Mouse (Mus musculus) kidney, postnatal 14 days (tissue): Measurements from ENCODE around the gene Magi2.
"Not testable (repeated sequence)": the region's sequence is repeated elsewhere in the genome, so short reads cannot be mapped to it uniquely, and the experiment has no call there.

ENCODE experiments used
- DNase-seq: peaks from one replicate; pipeline ENCODE4 v3.0.0; 2022; ENCODE audit warnings: mixed read lengths

Magi2 gene

GRCm38 (mm10) chr5:19226866-19227243 lies at the start of gene Magi2:
Gene Magi2, plus strand, starts transcription at chr5:19227036.
- no peak for DNase-seq

GRCm38 (mm10) chr5:19178594-19178993 lies 48.2 kb upstream of the Magi2 start:
- DNase-seq: no peak

DNA sequence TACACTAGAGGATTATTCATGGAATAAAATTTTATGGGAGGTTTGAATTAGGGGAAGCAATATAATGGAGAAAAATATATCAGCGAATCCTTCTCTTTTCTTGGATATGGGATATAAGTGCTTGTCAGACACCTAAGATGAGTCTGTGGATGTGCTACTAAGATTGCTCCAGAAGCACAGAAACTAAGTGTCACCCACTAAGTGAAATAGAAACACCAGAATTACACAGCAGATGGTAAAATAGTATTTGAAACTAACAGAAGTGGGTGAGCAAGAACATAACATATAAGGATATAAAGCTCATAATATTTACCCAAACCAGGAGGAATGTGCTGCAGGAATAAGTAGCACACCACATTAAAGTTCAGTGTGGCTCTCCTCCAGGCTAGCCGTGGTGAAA lies 40.7 kb upstream of the Magi2 start:
- no peak for DNase-seq

- no peak for DNase-seq
Observed at GRCm38 (mm10) chr5:19211665-19212064, 15.2 kb upstream of the Magi2 start.

GRCm38 (mm10) chr5:19226144-19226865 lies 531 bp upstream of the Magi2 start:
- DNase-seq: peak; percentile 80

DNA sequence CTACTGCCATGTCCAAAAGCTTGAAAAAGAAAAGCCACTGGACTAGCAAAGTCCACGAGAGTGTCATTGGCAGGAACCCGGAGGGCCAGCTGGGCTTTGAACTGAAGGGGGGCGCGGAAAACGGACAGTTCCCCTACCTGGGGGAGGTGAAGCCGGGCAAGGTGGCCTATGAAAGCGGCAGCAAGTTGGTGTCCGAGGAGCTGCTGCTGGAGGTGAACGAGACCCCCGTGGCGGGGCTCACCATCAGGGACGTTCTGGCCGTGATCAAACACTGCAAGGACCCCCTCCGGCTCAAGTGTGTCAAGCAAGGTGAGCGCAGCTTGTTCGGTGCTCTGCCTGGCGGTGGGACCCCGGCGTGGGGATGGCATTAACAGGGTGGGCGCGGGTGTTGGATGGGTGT lies 445 bp downstream of the Magi2 start:
- peak; percentile 6 for DNase-seq

DNA sequence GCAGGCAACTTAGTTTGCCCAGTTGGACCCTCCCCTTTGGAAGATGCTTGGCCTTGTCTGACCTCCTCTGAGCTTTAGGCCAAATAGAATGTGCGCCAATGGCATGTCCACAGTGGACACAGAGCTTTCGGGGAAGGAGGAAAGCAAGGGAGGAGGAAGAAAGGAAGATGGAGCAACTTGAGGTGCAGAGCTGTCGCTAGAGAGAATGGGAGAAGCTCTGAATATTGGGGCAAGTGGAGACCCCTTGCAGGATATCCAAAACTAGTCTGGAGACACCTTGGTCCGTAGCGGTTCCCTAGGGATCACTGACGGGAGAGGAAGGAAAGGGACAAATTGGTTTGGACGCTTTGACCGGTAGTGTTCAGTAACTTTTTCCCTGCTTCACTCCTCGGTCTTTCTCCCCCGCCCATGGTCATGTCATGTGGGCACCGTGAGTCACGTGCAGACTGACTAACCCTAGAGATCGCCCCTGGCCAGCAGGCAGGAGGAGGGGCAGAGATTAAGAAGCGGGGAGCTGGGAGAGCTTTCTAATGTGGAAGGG lies 1.0 kb downstream of the Magi2 start:
- peak; percentile 59 for DNase-seq

DNA sequence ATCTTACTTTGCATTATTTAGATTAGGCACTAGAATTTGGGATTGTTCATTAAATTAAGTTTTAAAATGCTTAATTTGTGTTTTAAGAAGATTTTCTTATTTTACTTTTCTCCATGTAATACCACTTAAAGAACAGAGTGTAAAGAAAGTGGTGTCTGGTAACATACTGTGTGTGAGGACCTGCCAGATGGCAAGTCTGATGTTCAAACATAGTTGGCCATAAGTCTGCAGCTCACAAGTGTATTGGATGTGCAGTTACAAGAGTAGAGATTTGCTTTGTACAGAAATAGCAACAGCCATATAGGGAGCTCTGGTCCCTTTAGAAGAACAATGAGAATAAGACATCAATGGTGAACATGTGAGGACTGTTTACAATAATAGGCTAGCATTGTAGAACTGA lies 15.0 kb downstream of the Magi2 start:
- DNase-seq: no peak

GRCm38 (mm10) chr5:19246426-19246825 lies 19.6 kb downstream of the Magi2 start:
- no peak for DNase-seq

DNA sequence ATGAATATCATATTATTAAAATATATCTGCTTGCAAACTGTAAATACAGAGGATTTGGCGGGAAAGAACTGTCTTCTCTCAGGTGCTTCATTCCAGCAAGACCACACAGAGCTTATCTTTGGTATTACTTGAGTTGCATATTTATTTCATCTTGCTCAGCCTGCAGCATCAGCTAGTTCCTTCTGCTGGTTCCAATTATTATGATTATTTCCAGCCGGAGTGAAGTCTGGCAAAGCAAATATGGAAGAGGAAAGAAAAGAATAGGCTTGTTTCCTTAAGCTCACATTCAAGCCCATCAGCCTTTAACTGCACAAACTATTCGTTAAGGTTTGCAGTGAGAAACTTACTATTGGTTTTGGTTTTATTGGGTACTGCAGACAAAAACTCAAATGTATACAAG lies 20.4 kb downstream of the Magi2 start:
- DNase-seq: no peak

DNA sequence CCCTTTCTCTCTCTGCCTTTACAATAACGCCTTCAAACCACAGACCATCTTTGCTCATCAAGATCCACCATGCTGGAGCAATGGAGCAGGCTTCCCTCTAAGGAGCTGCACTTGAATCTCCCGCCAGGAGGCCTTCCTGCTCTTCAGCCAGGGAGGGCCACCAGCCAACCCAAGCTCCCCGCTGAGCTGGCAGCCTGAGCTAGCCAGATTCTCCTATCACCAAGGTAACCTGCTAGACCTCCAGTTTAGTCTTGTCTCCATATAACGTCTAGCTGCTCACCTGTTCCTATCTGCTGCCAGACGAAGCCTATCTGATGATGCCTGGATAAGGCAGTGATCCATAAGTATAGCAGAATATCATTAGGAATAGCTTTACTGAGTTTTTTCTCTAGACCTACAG lies 36.0 kb downstream of the Magi2 start:
- DNase-seq: no peak

DNA sequence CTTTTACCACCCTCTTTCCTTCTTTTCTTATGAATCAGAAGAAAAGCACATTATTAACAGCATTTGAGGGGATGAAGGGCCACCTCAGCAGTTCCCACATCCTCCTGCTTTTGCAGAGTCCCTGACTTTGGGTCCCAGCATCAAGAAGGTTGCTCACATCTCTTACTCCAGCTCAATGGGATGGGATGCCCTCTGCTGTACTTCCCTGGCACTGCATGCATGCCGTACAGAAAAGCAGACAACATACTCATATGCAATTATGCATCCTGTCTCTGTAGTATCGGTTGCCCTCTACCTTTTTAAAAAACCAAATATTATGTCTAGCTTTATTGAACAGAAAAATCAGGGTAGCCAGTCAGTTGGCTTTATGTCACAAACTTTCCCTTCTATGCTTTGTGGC lies 37.8 kb downstream of the Magi2 start:
- DNase-seq: peak; percentile 1

- DNase-seq: no peak
Observed at GRCm38 (mm10) chr5:19292581-19292980, 65.7 kb downstream of the Magi2 start.

GRCm38 (mm10) chr5:19306656-19307055 lies 79.8 kb downstream of the Magi2 start:
- DNase-seq: no peak

DNA sequence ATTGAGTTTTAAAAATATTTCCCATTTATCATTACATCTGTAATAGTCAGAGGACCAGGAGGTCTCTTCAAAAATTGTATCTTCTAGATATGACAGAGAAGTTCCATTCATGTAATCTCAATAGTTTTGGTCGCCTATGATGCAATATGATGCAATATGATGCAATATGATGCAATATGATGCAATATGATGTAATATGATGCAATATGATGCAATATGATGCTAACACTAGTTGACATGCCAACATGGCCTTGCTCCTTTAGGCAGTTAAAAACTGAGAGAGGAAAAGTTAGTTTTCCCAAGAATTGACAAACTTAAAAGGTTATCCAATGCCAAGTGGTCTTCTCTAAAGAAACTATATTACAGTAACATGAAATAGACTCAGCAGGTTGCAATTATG lies 83.0 kb downstream of the Magi2 start:
- DNase-seq: no peak

- no peak for DNase-seq
Observed at GRCm38 (mm10) chr5:19322532-19322931, 95.7 kb downstream of the Magi2 start.

DNA sequence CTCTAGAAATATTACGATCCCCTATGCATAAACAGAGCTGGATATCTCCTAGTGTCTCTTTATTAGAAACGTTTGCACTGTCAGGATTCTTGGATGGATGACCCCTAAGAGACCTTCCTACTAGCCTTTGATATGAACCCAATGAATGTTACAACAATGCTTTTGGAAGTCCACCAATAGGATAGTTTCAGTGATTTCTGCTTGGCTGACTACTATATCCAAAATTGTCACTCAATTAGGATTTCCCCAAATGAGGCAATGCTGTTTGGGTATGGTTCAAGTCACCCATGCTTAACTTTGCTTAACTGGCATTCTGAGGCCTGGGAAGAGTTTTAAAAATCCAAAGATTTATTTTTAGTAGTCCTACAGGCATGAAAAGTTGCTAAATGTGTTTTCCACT lies 110.7 kb downstream of the Magi2 start:
- DNase-seq: no peak

DNA sequence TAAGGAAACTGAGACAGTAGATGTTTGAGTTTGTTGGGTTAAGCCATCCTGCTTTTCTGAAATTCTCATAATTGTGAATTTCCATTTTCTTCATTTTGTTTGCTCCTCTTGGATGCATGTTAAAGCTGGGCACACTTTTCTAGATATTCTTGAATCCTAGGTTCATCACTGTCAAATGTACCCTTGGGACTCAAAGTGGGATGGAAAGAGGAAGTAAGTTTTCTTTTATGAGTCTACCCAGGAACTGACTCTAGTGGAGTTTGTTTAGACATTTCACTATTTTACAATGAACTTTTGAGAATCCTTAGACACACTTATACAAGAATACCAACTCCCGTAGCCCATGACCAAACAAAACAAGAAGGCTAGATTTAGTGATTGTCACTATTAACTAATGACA lies 141.3 kb downstream of the Magi2 start:
- DNase-seq: no peak

- DNase-seq: no peak
Observed at GRCm38 (mm10) chr5:19395876-19396275, 169.0 kb downstream of the Magi2 start.

DNA sequence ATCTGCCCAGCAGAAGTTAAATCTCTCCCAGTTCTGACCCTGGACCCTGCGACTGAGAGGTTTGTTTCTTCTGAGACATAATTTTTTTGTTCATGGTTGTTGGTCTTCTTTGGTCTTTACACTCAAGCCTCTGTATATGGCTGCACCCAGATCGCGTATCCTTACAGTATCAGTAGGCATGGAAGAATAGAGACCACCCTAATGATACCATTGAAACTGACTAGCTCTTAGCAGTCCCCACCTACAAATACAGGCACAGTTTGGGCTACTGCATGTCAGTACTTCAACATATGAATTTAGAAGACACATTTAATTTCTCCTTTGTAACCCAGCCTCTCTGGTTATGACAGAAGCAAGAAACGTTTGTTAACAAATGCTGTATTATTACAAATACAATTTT lies 173.5 kb downstream of the Magi2 start:
- no peak for DNase-seq

- DNase-seq: peak; percentile 3
Observed at GRCm38 (mm10) chr5:19400738-19401408, 174.0 kb downstream of the Magi2 start.

DNA sequence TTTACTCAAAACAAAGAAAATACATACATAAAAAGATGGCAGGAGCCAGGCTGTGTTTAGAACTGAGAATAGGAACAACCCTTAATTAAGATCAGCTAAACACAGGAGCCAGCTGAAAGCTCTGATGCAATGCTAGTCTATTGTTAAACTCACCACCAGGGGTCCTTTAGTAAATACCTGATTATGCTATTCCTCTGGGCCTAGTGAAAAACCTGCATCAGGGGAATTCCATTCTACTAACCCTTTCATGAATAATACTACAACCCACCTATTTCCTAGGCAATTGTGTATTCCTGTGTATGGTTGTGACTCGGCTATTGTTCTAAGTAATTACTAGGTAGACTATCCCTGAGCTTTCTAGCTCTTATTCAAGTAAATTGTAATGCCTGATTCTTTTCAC lies 177.4 kb downstream of the Magi2 start:
- DNase-seq: not testable (repeated sequence)

DNA sequence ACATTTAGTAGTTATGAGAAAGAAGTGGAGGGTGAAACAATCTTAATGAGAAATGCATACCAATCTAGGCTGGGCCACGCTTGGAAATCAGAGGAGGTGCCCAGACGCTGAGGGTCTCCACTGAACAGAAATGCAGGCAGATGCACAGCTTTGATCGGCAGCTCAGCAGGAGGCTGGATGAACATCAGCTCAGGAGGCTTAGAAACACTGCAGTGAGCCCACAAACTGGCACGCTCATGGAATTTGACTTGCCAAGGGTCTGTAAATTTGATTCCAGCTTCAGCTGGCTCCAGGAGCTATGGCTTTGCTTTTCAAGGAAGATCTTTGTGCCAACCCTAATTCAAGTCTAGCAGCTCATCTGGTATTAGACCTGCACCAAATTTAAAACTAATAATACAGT lies 187.7 kb downstream of the Magi2 start:
- DNase-seq: no peak

DNA sequence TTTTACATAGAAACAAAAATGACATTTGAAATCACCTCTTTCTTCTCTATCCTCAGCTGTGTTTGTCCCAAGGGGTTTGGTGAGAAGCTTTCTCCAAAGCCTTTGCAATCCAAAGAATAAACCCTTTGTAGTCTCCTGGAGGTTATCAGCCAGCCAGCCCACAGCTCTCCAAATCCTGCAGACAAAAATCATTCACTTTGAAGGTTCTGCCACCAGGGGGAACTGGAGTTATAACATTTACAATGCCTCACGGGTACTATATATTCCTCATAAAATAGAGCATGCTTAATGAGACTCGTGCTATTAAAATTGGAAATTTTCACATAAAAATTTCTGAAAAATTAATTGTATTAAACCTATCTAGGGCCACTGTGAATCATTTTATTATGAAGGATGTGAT lies 202.5 kb downstream of the Magi2 start:
- DNase-seq: peak; percentile 23

- DNase-seq: no peak
Observed at GRCm38 (mm10) chr5:19462541-19462940, 235.7 kb downstream of the Magi2 start.
